Mouse (Mus musculus): Measurements from ENCODE around the gene Plxnc1. TPM values are rescaled to one million over a fixed set of nuclear protein-coding genes. Genes with fewer than 3 reads are reported as not detected.

Plxnc1 gene
- total and polyA plus RNA-seq, 2 experiments: 2.7 to 13.9 TPM

DNA sequence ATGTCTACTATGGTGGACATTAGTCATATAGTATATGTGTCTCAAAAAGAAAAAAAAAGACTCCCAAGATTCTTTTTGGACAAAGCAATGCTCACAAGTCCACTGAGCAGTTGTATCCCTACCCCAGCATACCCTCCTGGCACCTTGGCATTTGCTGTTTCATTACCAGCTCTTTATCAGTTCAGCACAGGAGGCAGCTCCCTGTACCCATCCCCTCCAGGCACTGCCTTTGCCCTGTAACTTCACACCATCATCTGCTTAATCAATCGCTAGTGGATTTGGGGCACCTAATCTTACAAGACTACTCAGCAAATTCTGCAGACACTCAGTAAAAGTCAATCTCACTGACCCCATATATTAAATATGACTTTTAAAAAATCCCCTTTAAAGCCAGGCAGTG is 32.1 kb downstream of the Plxnc1 start:
- Histone ChIP-seq H3K4me1 (ENCODE audit: control insufficient read depth, insufficient read depth, low read length) (no peaks in the 10 kb centered on the region; the same call in 1 of the 2 replicates), H3K27me3 (ENCODE audit: control insufficient read depth, insufficient read depth, low read length) (no peaks in the 10 kb centered on the region), H3K36me3 (ENCODE audit: control insufficient read depth, insufficient read depth, low read length) (no peaks in the 10 kb centered on the region), H3K4me3 (ENCODE audit: insufficient read depth, low read depth, low read length) (no peak overlapping the region), H3K79me2 (ENCODE audit: control insufficient read depth, insufficient read depth, low read length) (no peaks in the 10 kb centered on the region), H3K9ac (ENCODE audit: low read depth, low read length) (no peak overlapping the region), H3K27ac (replicated peaks; ENCODE audit: insufficient read depth, low read depth, low read length) (no peak overlapping the region)
- TF ChIP-seq CTCF (IDR thresholded peaks at IDR 0.05; ENCODE audit: low read depth, low read length) (no peak), POLR2A (IDR thresholded peaks at IDR 0.05; ENCODE audit: extremely low read depth, insufficient read depth, low read length) (no peak)
- no peak for DNase-seq (ENCODE audit: extremely low read depth, low read depth, low spot score)
- 93% methylated on average over 1 of the region's 1 CpGs for WGBS

- no peak overlapping the region for H3K27ac ChIP-seq (replicated peaks; ENCODE audit: insufficient read depth, low read depth, low read length)
These were observed 33.5 kb downstream of the Plxnc1 start for GRCm38 (mm10) chr10:94911102-94911501.

DNA sequence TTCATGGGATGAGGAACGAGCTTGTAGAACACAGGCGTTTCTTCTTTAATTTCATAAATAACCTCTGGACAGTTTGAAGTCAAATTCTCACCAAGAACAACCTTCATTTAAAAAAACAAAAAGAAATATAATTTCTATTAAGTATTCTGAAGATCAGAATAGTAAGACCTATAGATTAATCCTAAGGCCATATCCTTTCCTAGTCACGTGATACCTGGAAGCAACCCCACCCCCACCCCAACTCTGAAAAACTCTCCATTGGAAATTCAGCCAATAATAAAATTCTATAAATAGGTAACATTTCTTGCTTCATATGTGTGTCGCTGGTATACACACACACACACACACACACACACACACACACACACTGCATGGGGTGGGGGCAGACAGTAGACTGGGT is 34.1 kb downstream of the Plxnc1 start:
- DNase-seq (ENCODE audit: extremely low read depth, low read depth, low spot score): no peak
- no peaks in the 10 kb centered on the region for H3K36me3 ChIP-seq (ENCODE audit: control insufficient read depth, insufficient read depth, low read length)
- TF ChIP-seq CTCF (IDR thresholded peaks at IDR 0.05; ENCODE audit: low read depth, low read length) (no peak), POLR2A (IDR thresholded peaks at IDR 0.05; ENCODE audit: extremely low read depth, insufficient read depth, low read length) (no peak)
- H3K4me1 ChIP-seq (ENCODE audit: control insufficient read depth, insufficient read depth, low read length): no peaks in the 10 kb centered on the region; the same call in 1 of the 2 replicates
- no peak overlapping the region for H3K4me3 ChIP-seq (ENCODE audit: insufficient read depth, low read depth, low read length)
- no peaks in the 10 kb centered on the region; the same call in 1 of the 2 replicates for H3K27me3 ChIP-seq (ENCODE audit: control insufficient read depth, insufficient read depth, low read length)
- 93% methylated on average over 4 of the region's 4 CpGs for WGBS
- no peak overlapping the region for H3K9ac ChIP-seq (ENCODE audit: low read depth, low read length)
- no peak overlapping the region for H3K27ac ChIP-seq (replicated peaks; ENCODE audit: insufficient read depth, low read depth, low read length)
- no peaks in the 10 kb centered on the region for H3K79me2 ChIP-seq (ENCODE audit: control insufficient read depth, insufficient read depth, low read length)

More at GRCm38 (mm10) chr10:94911102-94911501, 33.5 kb downstream of the Plxnc1 start:
- H3K27me3 ChIP-seq (ENCODE audit: control insufficient read depth, insufficient read depth, low read length): no peaks in the 10 kb centered on the region; the same call in 1 of the 2 replicates
- H3K9ac ChIP-seq (ENCODE audit: low read depth, low read length): no peak overlapping the region
- H3K4me3 ChIP-seq (ENCODE audit: insufficient read depth, low read depth, low read length): no peak overlapping the region
- no peaks in the 10 kb centered on the region; the same call in 1 of the 2 replicates for H3K4me1 ChIP-seq (ENCODE audit: control insufficient read depth, insufficient read depth, low read length)
- WGBS: 80% methylated on average over 6 of the region's 6 CpGs
- no peak for DNase-seq (ENCODE audit: extremely low read depth, low read depth, low spot score)
- TF ChIP-seq POLR2A (IDR thresholded peaks at IDR 0.05; ENCODE audit: extremely low read depth, insufficient read depth, low read length): no peak
- TF ChIP-seq CTCF (IDR thresholded peaks at IDR 0.05; ENCODE audit: low read depth, low read length): no peak
- H3K79me2 ChIP-seq (ENCODE audit: control insufficient read depth, insufficient read depth, low read length): no peaks in the 10 kb centered on the region
- no peaks in the 10 kb centered on the region for H3K36me3 ChIP-seq (ENCODE audit: control insufficient read depth, insufficient read depth, low read length)

- Histone ChIP-seq H3K79me2 (ENCODE audit: control insufficient read depth, insufficient read depth, low read length) (no peaks in the 10 kb centered on the region), H3K36me3 (ENCODE audit: control insufficient read depth, insufficient read depth, low read length) (no peaks in the 10 kb centered on the region), H3K4me3 (ENCODE audit: insufficient read depth, low read depth, low read length) (no peak overlapping the region), H3K27me3 (ENCODE audit: control insufficient read depth, insufficient read depth, low read length) (no peaks in the 10 kb centered on the region; the same call in 1 of the 2 replicates), H3K27ac (replicated peaks; ENCODE audit: insufficient read depth, low read depth, low read length) (no peak overlapping the region), H3K4me1 (ENCODE audit: control insufficient read depth, insufficient read depth, low read length) (no peaks in the 10 kb centered on the region; the same call in 1 of the 2 replicates), H3K9ac (ENCODE audit: low read depth, low read length) (no peak overlapping the region)
- DNase-seq (ENCODE audit: extremely low read depth, low read depth, low spot score): no peak
- no peak for TF ChIP-seq CTCF (IDR thresholded peaks at IDR 0.05; ENCODE audit: low read depth, low read length)
- TF ChIP-seq POLR2A (IDR thresholded peaks at IDR 0.05; ENCODE audit: extremely low read depth, insufficient read depth, low read length): no peak
- WGBS: 86% methylated on average over 2 of the region's 2 CpGs
These were observed 34.8 kb downstream of the Plxnc1 start for GRCm38 (mm10) chr10:94909789-94910188.

- Histone ChIP-seq H3K9ac (ENCODE audit: low read depth, low read length) (no peak overlapping the region), H3K27me3 (ENCODE audit: control insufficient read depth, insufficient read depth, low read length) (no peaks in the 10 kb centered on the region; the same call in 1 of the 2 replicates), H3K27ac (replicated peaks; ENCODE audit: insufficient read depth, low read depth, low read length) (no peak overlapping the region), H3K4me3 (ENCODE audit: insufficient read depth, low read depth, low read length) (no peak overlapping the region), H3K4me1 (ENCODE audit: control insufficient read depth, insufficient read depth, low read length) (no peaks in the 10 kb centered on the region; the same call in 1 of the 2 replicates), H3K36me3 (ENCODE audit: control insufficient read depth, insufficient read depth, low read length) (no peaks in the 10 kb centered on the region), H3K79me2 (ENCODE audit: control insufficient read depth, insufficient read depth, low read length) (no peaks in the 10 kb centered on the region)
- WGBS: 85% methylated on average over 11 of the region's 11 CpGs
- DNase-seq (ENCODE audit: extremely low read depth, low read depth, low spot score): no peak
- TF ChIP-seq CTCF (IDR thresholded peaks at IDR 0.05; ENCODE audit: low read depth, low read length): no peak
- no peak for TF ChIP-seq POLR2A (IDR thresholded peaks at IDR 0.05; ENCODE audit: extremely low read depth, insufficient read depth, low read length)
These were observed 35.5 kb downstream of the Plxnc1 start for GRCm38 (mm10) chr10:94908976-94909717.

Measured in liver, adult 2 months (tissue).